Mouse (Mus musculus) liver, adult 2 months (tissue): ENCODE data around the gene 4933428G20Rik. TPM values are rescaled to one million over a fixed set of nuclear protein-coding genes. Genes with fewer than 3 reads are reported as not detected.
A peak's percentile ranks its signal among the peaks of the same experiment; 100 is the strongest.

Experiments
- DNase-seq: peaks from one replicate; pipeline ENCODE4 v3.0.0-alpha.2; 2011; ENCODE audit warnings: low read depth, low spot score; ENCODE audit errors: extremely low read depth
- H3K27ac ChIP-seq: fragments of 200-500 bp; replicated peaks from 2 replicates; pipeline ENCODE4 v1.5.1; 2012; ENCODE audit warnings: low read depth, mild to moderate bottlenecking, control low read depth, inconsistent platforms, low read length; ENCODE audit not compliant: insufficient read depth
- H3K27me3 ChIP-seq: fragments of 200-500 bp; 2 replicates; pipeline ENCODE4 v1.6.1; 2012; ENCODE audit warnings: mild to moderate bottlenecking, moderate library complexity, low read length, inconsistent platforms; ENCODE audit not compliant: control insufficient read depth, insufficient read depth
- H3K36me3 ChIP-seq: fragments of 200-500 bp; 2 replicates; pipeline ENCODE4 v1.6.1; 2012; ENCODE audit warnings: low read length, inconsistent platforms; ENCODE audit not compliant: control insufficient read depth, insufficient read depth
- H3K4me1 ChIP-seq: fragments of 200-500 bp; 2 replicates; pipeline ENCODE4 v1.6.1; 2011; ENCODE audit warnings: low read length; ENCODE audit not compliant: control insufficient read depth, insufficient read depth
- H3K4me3 ChIP-seq: fragments of 200-500 bp; 2 replicates; pipeline ENCODE4 v1.5.1; 2011; ENCODE audit warnings: low read depth, mild to moderate bottlenecking, control low read depth, low read length, moderate library complexity; ENCODE audit not compliant: insufficient read depth
- H3K79me2 ChIP-seq: fragments of 200-500 bp; 2 replicates; pipeline ENCODE4 v1.6.1; 2012; ENCODE audit warnings: inconsistent platforms, mild to moderate bottlenecking, low read length, moderate library complexity; ENCODE audit not compliant: control insufficient read depth, insufficient read depth
- H3K9ac ChIP-seq: fragments of 200-500 bp; 2 replicates; pipeline ENCODE4 v1.6.1; 2012; ENCODE audit warnings: low read depth, mild to moderate bottlenecking, control low read depth, inconsistent platforms, low read length
- CTCF ChIP-seq: fragments of 200-500 bp; IDR thresholded peaks from 2 replicates; pipeline ENCODE4 v1.5.1; 2011; ENCODE audit warnings: low read depth, low read length, control low read depth
- POLR2A ChIP-seq: fragments of 200-500 bp; IDR thresholded peaks from 2 replicates; pipeline ENCODE4 v1.6.1; 2011; ENCODE audit warnings: low read length, control low read depth; ENCODE audit not compliant: insufficient read depth; ENCODE audit errors: extremely low read depth
- WGBS: fragments of 180-500 bp; shearing (Covaris S2); methylation state at CpG from one replicate; pipeline ENCODE4 v1.1.7; 2018; 5-methylcytosine and 5-hydroxymethylcytosine counted together
- polyA plus RNA-seq: library from polyadenylated mRNA; depleted of rRNA; stranded (reverse); fragments of >200 nt; gene quantifications from 2 replicates; pipeline ENCODE4 v1.2.3, GENCODE M21; 2012
- total RNA-seq: library from RNA; depleted of rRNA; stranded (reverse); fragments of >200 nt; gene quantifications from 2 replicates; pipeline ENCODE4 v1.2.3, GENCODE M21; 2014

Gene 4933428G20Rik
- total and polyA plus RNA-seq, 2 experiments: not detected

GRCm38 (mm10) chr11:97534442-97535307 lies 34.5 kb upstream of the 4933428G20Rik start:
- Histone ChIP-seq H3K4me3 (no peak overlapping the region), H3K27ac (no peak overlapping the region), H3K79me2 (no peaks in the 10 kb centered on the region), H3K4me1 (peaks cover 10% of the 10 kb centered on the region), H3K9ac (no peak overlapping the region), H3K27me3 (peaks cover 15% of the 10 kb centered on the region), H3K36me3 (no peaks in the 10 kb centered on the region)
- WGBS: 6% methylated on average over 95 of the region's 95 CpGs
- DNase-seq: no peak
- TF ChIP-seq POLR2A (no peak), CTCF (no peak)

DNA sequence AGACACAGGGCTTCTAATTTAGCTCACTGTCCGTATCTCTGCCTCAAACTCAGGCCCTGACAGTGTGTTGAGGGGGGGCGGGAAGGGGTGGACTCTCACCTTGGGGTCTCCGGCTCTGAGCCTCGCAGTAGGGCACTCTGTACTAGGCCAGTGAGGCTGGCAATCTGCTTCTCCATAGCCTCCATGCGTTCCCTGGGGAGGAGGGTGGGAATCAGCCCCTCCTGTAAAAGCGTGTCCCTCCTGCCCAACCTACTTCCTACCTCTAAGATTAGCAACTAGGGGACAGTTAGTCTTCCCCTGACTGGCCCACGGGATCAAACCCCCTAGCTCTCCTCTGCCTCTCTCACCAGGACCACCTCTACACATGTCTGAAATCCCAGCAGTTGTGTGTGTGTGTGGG lies 33.5 kb upstream of the 4933428G20Rik start:
- Histone ChIP-seq H3K9ac (no peak overlapping the region), H3K4me1 (peaks cover 10% of the 10 kb centered on the region), H3K79me2 (no peaks in the 10 kb centered on the region), H3K27me3 (peaks cover 15% of the 10 kb centered on the region), H3K27ac (no peak overlapping the region), H3K4me3 (no peak overlapping the region), H3K36me3 (no peaks in the 10 kb centered on the region)
- DNase-seq: no peak
- TF ChIP-seq CTCF: no peak
- TF ChIP-seq POLR2A: no peak
- 36% methylated on average over 7 of the region's 7 CpGs for WGBS

DNA sequence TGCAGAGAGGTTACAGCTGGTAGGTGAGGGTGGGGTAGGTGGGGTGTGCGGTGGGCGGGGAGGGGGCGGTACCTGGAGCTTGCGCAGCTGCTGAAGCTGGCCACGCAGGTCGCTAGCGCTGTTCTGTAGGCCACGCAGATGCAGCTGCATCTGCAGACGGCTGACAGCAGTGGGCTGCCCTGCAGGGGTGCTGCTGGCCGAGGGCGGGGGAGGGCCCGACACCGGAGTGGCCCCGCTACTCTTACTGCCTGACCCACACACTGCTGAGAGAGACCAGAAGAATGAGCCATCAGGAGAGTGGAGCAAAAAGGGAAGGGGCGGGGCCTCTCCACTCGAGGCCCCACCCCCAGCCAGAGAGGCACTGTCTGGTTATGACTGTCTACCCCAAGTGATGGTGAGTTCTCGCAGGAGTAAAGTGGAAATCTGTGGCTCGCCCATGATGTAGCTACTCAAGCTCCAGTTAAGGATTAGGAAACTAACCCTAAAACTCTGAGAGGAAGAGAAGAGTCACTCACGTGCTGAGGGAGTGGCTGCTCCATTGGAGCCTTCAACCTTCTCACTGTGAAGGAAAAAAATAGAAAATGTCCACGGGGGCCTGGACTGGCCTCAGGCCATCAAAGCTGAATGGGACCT lies 32.9 kb upstream of the 4933428G20Rik start:
- TF ChIP-seq CTCF: no peak
- no peak for TF ChIP-seq POLR2A
- Histone ChIP-seq H3K4me3 (no peak overlapping the region; the same call in 1 of the 2 replicates), H3K27me3 (peaks cover 15% of the 10 kb centered on the region)

GRCm38 (mm10) chr11:97532354-97532753 lies 32.2 kb upstream of the 4933428G20Rik start:
- Histone ChIP-seq H3K27ac (no peak overlapping the region), H3K9ac (no peak overlapping the region), H3K36me3 (no peaks in the 10 kb centered on the region), H3K27me3 (peaks cover 15% of the 10 kb centered on the region), H3K4me3 (no peak overlapping the region), H3K79me2 (no peaks in the 10 kb centered on the region), H3K4me1 (peaks cover 10% of the 10 kb centered on the region)
- no peak for DNase-seq
- WGBS: 35% methylated on average over 8 of the region's 8 CpGs
- no peak for TF ChIP-seq CTCF
- no peak for TF ChIP-seq POLR2A

More for the DNA sequence above, 32.9 kb upstream of the 4933428G20Rik start:
- Histone ChIP-seq H3K9ac (no peak overlapping the region), H3K4me1 (peaks cover 10% of the 10 kb centered on the region), H3K79me2 (no peaks in the 10 kb centered on the region), H3K36me3 (no peaks in the 10 kb centered on the region), H3K27ac (no peak overlapping the region)
- DNase-seq: no peak
- 9% methylated on average over 20 of the region's 20 CpGs for WGBS

DNA sequence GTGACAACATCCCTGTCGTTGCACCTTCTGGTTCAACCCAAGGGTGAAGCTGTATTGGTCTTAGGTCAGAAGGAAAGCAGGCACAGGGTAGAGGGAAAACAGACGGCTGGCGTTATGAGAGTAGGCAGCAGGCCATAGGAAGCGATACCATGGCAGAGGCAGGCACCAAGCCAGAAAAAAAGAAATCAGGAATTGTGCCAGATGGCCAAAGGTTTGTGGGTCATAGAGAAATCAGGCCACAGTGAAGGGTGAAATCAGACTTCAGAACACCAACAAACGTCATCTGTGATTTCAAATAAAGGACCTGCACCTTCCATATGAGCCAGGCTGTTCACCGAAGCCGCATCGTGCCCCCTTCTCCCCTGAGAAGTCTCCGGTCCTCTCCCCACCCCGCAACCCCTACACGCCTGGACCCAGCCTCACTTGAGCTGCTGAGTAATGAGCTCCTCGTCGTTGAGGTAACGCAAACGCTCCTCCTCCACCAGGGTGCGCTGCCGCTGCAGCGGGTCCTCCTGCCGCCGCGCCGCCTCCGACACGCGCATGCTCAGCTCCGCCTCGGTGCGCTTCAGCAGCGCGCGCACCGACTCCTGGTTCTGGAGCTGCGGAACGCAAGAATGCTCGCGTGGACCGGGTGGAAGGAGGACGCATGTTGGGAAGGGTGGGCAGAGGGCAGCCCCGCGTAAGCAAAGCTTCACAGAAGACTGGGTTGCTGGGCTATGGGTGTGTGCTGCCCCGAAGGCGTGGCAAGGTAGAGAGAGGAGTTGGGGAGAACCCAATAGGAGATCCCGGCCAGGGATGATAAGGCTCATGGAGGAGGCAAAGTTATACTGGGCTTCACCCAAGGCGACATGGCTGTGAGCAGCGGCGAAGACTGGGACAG lies 31.5 kb upstream of the 4933428G20Rik start:
- H3K4me3 ChIP-seq: peak overlapping the region; percentile 57
- H3K79me2 ChIP-seq: no peaks in the 10 kb centered on the region
- H3K27me3 ChIP-seq: peaks cover 12% of the 10 kb centered on the region
- TF ChIP-seq CTCF (peak; percentile 97), POLR2A (no peak)
- H3K4me1 ChIP-seq: peaks cover 10% of the 10 kb centered on the region
- peak; percentile 75 for DNase-seq
- H3K27ac ChIP-seq: no peak overlapping the region
- no peaks in the 10 kb centered on the region for H3K36me3 ChIP-seq
- H3K9ac ChIP-seq: peak overlapping the region; percentile 42; the same call in 1 of the 2 replicates
- 3% methylated on average over 46 of the region's 46 CpGs for WGBS
